Mouse (Mus musculus) thymus, adult 2 months (tissue): ENCODE results near the gene Tusc2. TPM values are rescaled to one million over a fixed set of nuclear protein-coding genes. Genes with fewer than 3 reads are reported as not detected.
"Not testable (repeated sequence)": the region's sequence is repeated elsewhere in the genome, so short reads cannot be mapped to it uniquely, and the experiment has no call there.

Experiments
- DNase-seq: peaks from one replicate; pipeline ENCODE4 v3.0.0; 2021
- H3K27ac ChIP-seq: fragments of 200-500 bp; 2 replicates; pipeline ENCODE4 v1.5.1; 2012; ENCODE audit warnings: low read length, control low read depth; ENCODE audit not compliant: control insufficient read depth, insufficient read depth
- H3K27me3 ChIP-seq: fragments of 200-500 bp; 2 replicates; pipeline ENCODE4 v1.6.1; 2012; ENCODE audit warnings: mild to moderate bottlenecking, low read length, moderate library complexity, mixed read lengths; ENCODE audit not compliant: control insufficient read depth, insufficient read depth
- H3K36me3 ChIP-seq: fragments of 200-500 bp; 2 replicates; pipeline ENCODE4 v1.6.1; 2012; ENCODE audit warnings: mild to moderate bottlenecking, low read length, moderate library complexity; ENCODE audit not compliant: control insufficient read depth, insufficient read depth
- H3K4me1 ChIP-seq: fragments of 200-500 bp; replicated peaks from 2 replicates; pipeline ENCODE4 v1.6.1; 2012; ENCODE audit warnings: low read length; ENCODE audit not compliant: control insufficient read depth, insufficient read depth
- H3K4me3 ChIP-seq: fragments of 200-500 bp; 2 replicates; pipeline ENCODE4 v1.5.1; 2012; ENCODE audit warnings: mild to moderate bottlenecking, low read length, control low read depth, moderate library complexity; ENCODE audit not compliant: control insufficient read depth, insufficient read depth
- CTCF ChIP-seq: fragments of 200-500 bp; IDR thresholded peaks from 2 replicates; pipeline ENCODE4 v1.5.1; 2012; ENCODE audit warnings: mild to moderate bottlenecking, control low read depth, low read length, moderate library complexity, borderline replicate concordance; ENCODE audit not compliant: control insufficient read depth, poor library complexity, insufficient read depth; ENCODE audit errors: extremely low read depth
- POLR2A ChIP-seq: fragments of 200-500 bp; IDR thresholded peaks from 2 replicates; pipeline ENCODE4 v1.6.1; 2012; ENCODE audit warnings: mild to moderate bottlenecking, low read length, control low read depth, moderate library complexity; ENCODE audit not compliant: control insufficient read depth, poor library complexity, insufficient read depth; ENCODE audit errors: extremely low read depth
- WGBS: fragments of 180-500 bp; shearing (Covaris S2); methylation state at CpG from one replicate; pipeline ENCODE4 v1.1.7; 2018; 5-methylcytosine and 5-hydroxymethylcytosine counted together
- polyA plus RNA-seq: library from polyadenylated mRNA; depleted of rRNA; stranded (reverse); fragments of >200 nt; gene quantifications from 2 replicates; pipeline ENCODE4 v1.2.3, GENCODE M21; 2012

The Tusc2 gene
- polyA plus RNA-seq, 1 experiment = 67.3 TPM

GRCm38 (mm10) chr9:107571534-107572326 is 8.7 kb downstream of the Tusc2 start:
- Histone ChIP-seq H3K4me1 (peaks cover 22% of the 10 kb centered on the region), H3K4me3 (no peak overlapping the region), H3K36me3 (no peaks in the 10 kb centered on the region), H3K27me3 (no peaks in the 10 kb centered on the region), H3K27ac (no peak overlapping the region)
- TF ChIP-seq POLR2A (no peak), CTCF (no peak)
- WGBS = 93% methylated on average over 22 of the region's 22 CpGs
- DNase-seq = no peak

GRCm38 (mm10) chr9:107572327-107572662 is 9.2 kb downstream of the Tusc2 start:
- WGBS = 93% methylated on average over 2 of the region's 2 CpGs
- H3K27ac ChIP-seq = no peak overlapping the region

GRCm38 (mm10) chr9:107573774-107574173 is 10.7 kb downstream of the Tusc2 start:
- H3K27ac ChIP-seq, DNase-seq, H3K36me3 ChIP-seq, H3K4me3 ChIP-seq, H3K27me3 ChIP-seq: not testable (repeated sequence)
- whole genome bisulfite sequencing = 94% methylated on average over 6 of the region's 6 CpGs
- peaks cover 12% of the 10 kb centered on the region for H3K4me1 ChIP-seq

More at GRCm38 (mm10) chr9:107572327-107572662, 9.2 kb downstream of the Tusc2 start:
- no peak for DNase-seq
- TF ChIP-seq POLR2A (no peak), CTCF (no peak)
- no peaks in the 10 kb centered on the region for H3K27me3 ChIP-seq
- H3K4me1 ChIP-seq = peaks cover 22% of the 10 kb centered on the region
- H3K36me3 ChIP-seq = no peaks in the 10 kb centered on the region
- no peak overlapping the region for H3K4me3 ChIP-seq

- 88% methylated on average over 14 of the region's 14 CpGs for WGBS
- Histone ChIP-seq H3K4me3 (no peak overlapping the region), H3K27me3 (no peaks in the 10 kb centered on the region), H3K4me1 (peaks cover 4% of the 10 kb centered on the region; the same call in 1 of the 2 replicates), H3K27ac (no peak overlapping the region), H3K36me3 (no peaks in the 10 kb centered on the region)
- TF ChIP-seq CTCF = no peak
- TF ChIP-seq POLR2A = no peak
- no peak for DNase-seq
These were observed 12.7 kb downstream of the Tusc2 start for GRCm38 (mm10) chr9:107575579-107576356.

DNA sequence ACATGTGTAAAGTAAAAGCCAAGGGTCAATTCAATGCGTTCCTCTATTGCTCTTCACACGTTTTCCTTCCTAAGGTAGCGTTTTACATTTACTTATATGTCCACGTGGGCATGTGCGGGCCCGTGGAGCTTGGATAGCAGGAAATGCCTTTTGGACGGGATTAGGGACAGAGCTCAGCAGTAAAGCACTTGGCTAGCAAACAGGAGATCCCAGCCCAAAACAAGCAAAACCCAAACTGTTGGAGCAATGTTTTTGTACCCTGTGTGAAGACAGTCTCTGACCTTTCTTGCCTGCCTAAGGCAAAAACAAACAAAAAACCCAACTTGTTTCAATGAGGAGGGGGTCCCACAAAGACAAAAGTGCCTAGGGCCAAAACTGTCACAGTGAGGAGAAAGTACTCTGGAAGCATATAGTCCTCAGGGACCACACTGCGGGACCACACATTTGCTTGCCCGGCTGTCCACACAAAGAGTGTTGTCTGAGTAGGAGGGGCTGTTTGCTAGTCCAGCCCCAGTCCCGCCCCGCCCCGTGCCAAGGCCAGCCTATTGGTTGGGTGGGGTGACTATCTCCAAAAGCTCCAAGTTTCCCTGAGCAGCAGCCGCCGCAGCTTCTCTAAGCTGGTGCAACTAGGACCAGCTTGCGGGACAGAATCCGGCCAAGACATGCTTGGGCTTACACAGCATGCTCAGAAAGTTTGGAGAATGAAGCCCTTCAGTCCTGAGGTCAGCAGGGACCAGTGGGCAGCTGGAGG is 13.5 kb downstream of the Tusc2 start, which contains the start of gene Hyal1:
Gene Hyal1, plus strand, starts transcription at position 571 of the 751 bp plus-strand sequence.
- Histone ChIP-seq H3K4me1 (peaks cover 7% of the 10 kb centered on the region), H3K27me3 (no peaks in the 10 kb centered on the region), H3K27ac (no peak within 1 kb of the TSS), H3K36me3 (no peaks in the 10 kb centered on the region), H3K4me3 (no peak within 1 kb of the TSS)
- DNase-seq = no peak
- TF ChIP-seq POLR2A (no peak), CTCF (no peak)
- WGBS = 71% methylated on average over 16 of the region's 16 CpGs

GRCm38 (mm10) chr9:107577871-107578270 is 14.8 kb downstream of the Tusc2 start:
- Histone ChIP-seq H3K27me3 (no peaks in the 10 kb centered on the region), H3K4me1 (peaks cover 10% of the 10 kb centered on the region), H3K36me3 (no peaks in the 10 kb centered on the region), H3K4me3 (no peak overlapping the region), H3K27ac (no peak overlapping the region)
- DNase-seq = no peak
- no peak for TF ChIP-seq CTCF
- no peak for TF ChIP-seq POLR2A
- 96% methylated on average over 10 of the region's 10 CpGs for WGBS

DNA sequence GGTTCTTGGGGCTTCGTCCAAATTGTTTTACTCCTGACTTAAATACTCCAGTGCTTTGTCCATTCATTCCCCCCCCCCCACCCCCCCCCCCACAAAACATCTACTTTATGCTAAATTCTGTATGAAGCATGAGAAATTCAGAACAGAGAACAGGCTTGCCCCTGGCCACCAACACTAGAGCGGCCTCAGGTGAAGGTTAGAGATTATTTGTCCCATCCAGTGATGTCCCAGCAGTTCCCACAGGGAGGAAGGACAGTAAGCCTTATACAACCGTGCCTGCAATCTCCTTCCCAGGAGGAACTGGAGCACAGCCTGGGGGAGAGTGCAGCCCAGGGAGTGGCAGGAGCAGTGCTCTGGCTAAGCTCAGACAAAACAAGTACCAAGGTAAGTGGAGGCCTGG is 15.5 kb downstream of the Tusc2 start, which contains the start of gene Naa80:
Gene Naa80, plus strand, starts transcription at position 301 of the 400 bp plus-strand sequence.
- no peak for DNase-seq
- no peaks in the 10 kb centered on the region for H3K27me3 ChIP-seq
- H3K27ac ChIP-seq = no peak within 1 kb of the TSS
- no peaks in the 10 kb centered on the region for H3K36me3 ChIP-seq
- no peak for TF ChIP-seq CTCF
- no peak for TF ChIP-seq POLR2A
- H3K4me1 ChIP-seq = peaks cover 10% of the 10 kb centered on the region
- H3K4me3 ChIP-seq = no peak within 1 kb of the TSS
- WGBS = 96% methylated on average over 3 of the region's 3 CpGs
